In genomic region chr17:88550351-88550750, GRCm38 (mm10) we compare ENCODE assay signal across 19 mouse cellular contexts. TPM values are rescaled to one million over a fixed set of nuclear protein-coding genes. Genes with fewer than 3 reads are reported as not detected.
DNase-seq lines count a peak whose midpoint lies in the region; ATAC-seq and TF ChIP-seq lines count a peak whose summit lies in the region.
"Had no signal": no experiment of that assay in that cellular context is flagged by ENCODE, and none has a peak within 500 bp of the region (broad histone marks: within the 10 kb centered on the region; RNA-seq: fewer than 3 reads in every experiment).

No protein-coding gene starts in this region.

- intact Hi-C loops in heart, adult 2 months (cut with DNase I): no loop called here

- no peak for TF ChIP-seq EP300 in liver, postnatal 0 days (IDR thresholded peaks at IDR 0.05; ENCODE audit: low read depth)
- TF ChIP-seq EP300 in heart, adult 2 months (IDR thresholded peaks at IDR 0.05; ENCODE audit: insufficient read depth, low read depth, low read length): no peak

- TF ChIP-seq POLR2A in bone marrow macrophage, adult 2 months (IDR thresholded peaks at IDR 0.05; ENCODE audit: borderline replicate concordance, low read depth, low read length): no peak
- TF ChIP-seq POLR2A in heart, adult 2 months (IDR thresholded peaks at IDR 0.05; ENCODE audit: insufficient read depth, low read depth, low read length): no peak

- H3K9ac ChIP-seq in kidney, embryonic 14.5 days (ENCODE audit: low read depth, low read length): no peak overlapping the region
- H3K9ac ChIP-seq in liver, postnatal 0 days (replicated peaks): no peak overlapping the region
- H3K9ac ChIP-seq in liver, embryonic 12.5 days: no peak overlapping the region
- H3K9ac ChIP-seq in heart, adult 2 months (ENCODE audit: low read depth, low read length): no peak overlapping the region
- H3K9ac ChIP-seq: embryonic facial prominence, embryonic 12.5 days; forebrain, embryonic 15.5 days; heart, embryonic 12.5 days; hindbrain, embryonic 14.5 days had no signal

- H3K79me2 ChIP-seq in heart, adult 2 months (replicated peaks; ENCODE audit: control insufficient read depth, insufficient read depth, low read length): no peaks in the 10 kb centered on the region

- H3K4me1 ChIP-seq in kidney, embryonic 14.5 days (ENCODE audit: control insufficient read depth, insufficient read depth, low read length): 0 out of 2 replicates have a peak, but pooled peaks cover 9% of the 10 kb centered on the region
- H3K4me1 ChIP-seq in liver, postnatal 0 days (ENCODE audit: insufficient read depth): peaks cover 24% of the 10 kb centered on the region
- peaks cover 40% of the 10 kb centered on the region for H3K4me1 ChIP-seq in liver, embryonic 12.5 days
- peaks cover 56% of the 10 kb centered on the region for H3K4me1 ChIP-seq in bone marrow macrophage, adult 2 months (ENCODE audit: control insufficient read depth, insufficient read depth, low read length)
- H3K4me1 ChIP-seq in heart, adult 2 months (ENCODE audit: control insufficient read depth, insufficient read depth, low read length): peaks cover 3% of the 10 kb centered on the region
- H3K4me1 ChIP-seq: forebrain, embryonic 15.5 days had no signal

- H3K4me3 ChIP-seq in kidney, embryonic 14.5 days (ENCODE audit: low read length): no peak overlapping the region
- H3K4me3 ChIP-seq in liver, postnatal 0 days (ENCODE audit: low read depth, low read length): no peak overlapping the region
- H3K4me3 ChIP-seq in liver, embryonic 12.5 days: no peak overlapping the region
- no peak overlapping the region for H3K4me3 ChIP-seq in bone marrow macrophage, adult 2 months (ENCODE audit: insufficient read depth, low read length)
- H3K4me3 ChIP-seq in heart, adult 2 months: no peak overlapping the region
- H3K4me3 ChIP-seq: embryonic facial prominence, embryonic 12.5 days; forebrain, embryonic 15.5 days; heart, embryonic 12.5 days; hindbrain, embryonic 10.5 days had no signal

- ATAC-seq in kidney, embryonic 14.5 days (ENCODE audit: low FRiP score, low TSS enrichment): no peak
- ATAC-seq in liver, postnatal 0 days: no peak
- ATAC-seq in liver, embryonic 12.5 days: no peak
- no peak for ATAC-seq in granulocyte monocyte progenitor cell, adult 5-6 weeks (replicated peaks; ENCODE audit: poor library complexity, severe bottlenecking)
- ATAC-seq: forebrain, embryonic 15.5 days had no signal

- no peak for TF ChIP-seq CTCF in liver, postnatal 0 days (IDR thresholded peaks at IDR 0.05; ENCODE audit: low read depth)
- no peak for TF ChIP-seq CTCF in bone marrow macrophage, adult 2 months (IDR thresholded peaks at IDR 0.05; ENCODE audit: low read depth, low read length)
- no peak for TF ChIP-seq CTCF in heart, adult 2 months (IDR thresholded peaks at IDR 0.05)

- WGBS in kidney, embryonic 14.5 days: 70% methylated on average over 5 of the region's 5 CpGs
- 58% methylated on average over 5 of the region's 5 CpGs for WGBS in liver, postnatal 0 days (ENCODE audit: insufficient replicate concordance)
- 72% methylated on average over 5 of the region's 5 CpGs for WGBS in liver, embryonic 12.5 days (ENCODE audit: insufficient replicate concordance)
- 76% methylated on average over 5 of the region's 5 CpGs for WGBS in heart, adult 2 months

- peaks cover 18% of the 10 kb centered on the region for H3K36me3 ChIP-seq in kidney, embryonic 14.5 days (ENCODE audit: control insufficient read depth, insufficient read depth, low read length)
- peaks cover 36% of the 10 kb centered on the region for H3K36me3 ChIP-seq in liver, postnatal 0 days (replicated peaks; ENCODE audit: insufficient read depth, low read length)
- H3K36me3 ChIP-seq in liver, embryonic 12.5 days: peaks cover 46% of the 10 kb centered on the region
- H3K36me3 ChIP-seq in heart, adult 2 months (ENCODE audit: control insufficient read depth, insufficient read depth, low read length): 0 out of 2 replicates have a peak, but pooled peaks cover 2% of the 10 kb centered on the region

- DNase-seq in kidney, adult 9 months: peak; percentile 51
- no peak for DNase-seq in liver, postnatal 0 days
- peak; percentile 21 for DNase-seq in CD4-positive, CD25-positive, alpha-beta regulatory T cell, adult 2 months (ENCODE audit: low read depth, low spot score)
- DNase-seq in heart, adult 2 months: no peak
- DNase-seq: adrenal gland, adult 8-10 months; adrenal gland, postnatal 36 days; cerebellum, adult 11-12 months; cerebellum, adult 9-10 months; cerebellum, postnatal 25 days; gastrocnemius, postnatal 10 days had no signal

- H3K4me2 ChIP-seq in kidney, embryonic 14.5 days (replicated peaks; ENCODE audit: low read depth, low read length): no peak overlapping the region
- H3K4me2 ChIP-seq in liver, postnatal 0 days (ENCODE audit: low read depth, low read length): no peak overlapping the region
- H3K4me2 ChIP-seq in liver, embryonic 12.5 days: no peak overlapping the region
- H3K4me2 ChIP-seq: embryonic facial prominence, embryonic 12.5 days; forebrain, embryonic 15.5 days; heart, embryonic 12.5 days; hindbrain, embryonic 14.5 days had no signal

- H3K9me3 ChIP-seq in kidney, embryonic 14.5 days (ENCODE audit: control insufficient read depth, low read length): no peaks in the 10 kb centered on the region
- H3K9me3 ChIP-seq in liver, postnatal 0 days (ENCODE audit: low read length): no peaks in the 10 kb centered on the region
- H3K9me3 ChIP-seq in liver, embryonic 12.5 days (replicated peaks): no peaks in the 10 kb centered on the region
- H3K9me3 ChIP-seq: embryonic facial prominence, embryonic 12.5 days; forebrain, embryonic 15.5 days; heart, embryonic 12.5 days; hindbrain, embryonic 10.5 days had no signal

- H3K27me3 ChIP-seq in kidney, embryonic 14.5 days (ENCODE audit: control insufficient read depth, insufficient read depth, low read length): no peaks in the 10 kb centered on the region
- H3K27me3 ChIP-seq in liver, postnatal 0 days (ENCODE audit: insufficient read depth, low read length): no peaks in the 10 kb centered on the region
- no peaks in the 10 kb centered on the region for H3K27me3 ChIP-seq in liver, embryonic 12.5 days (replicated peaks)
- H3K27me3 ChIP-seq in heart, adult 2 months (ENCODE audit: control insufficient read depth, insufficient read depth, low read length): no peaks in the 10 kb centered on the region
- H3K27me3 ChIP-seq: embryonic facial prominence, embryonic 12.5 days; forebrain, embryonic 15.5 days; heart, embryonic 12.5 days had no signal

- H3K27ac ChIP-seq in kidney, embryonic 14.5 days (ENCODE audit: low read depth, low read length): no peak overlapping the region
- H3K27ac ChIP-seq in liver, postnatal 0 days (ENCODE audit: low read depth): peak overlapping the region; percentile 72
- H3K27ac ChIP-seq in liver, embryonic 12.5 days: no peak overlapping the region
- H3K27ac ChIP-seq in bone marrow macrophage, adult 2 months (ENCODE audit: insufficient read depth, low read depth, low read length): peak overlapping the region; percentile 100
- H3K27ac ChIP-seq in heart, adult 2 months: no peak overlapping the region; the same call in 1 of the 2 replicates
- H3K27ac ChIP-seq: embryonic facial prominence, embryonic 12.5 days; forebrain, embryonic 15.5 days; hindbrain, embryonic 10.5 days; hindbrain, embryonic 14.5 days had no signal

RNA-seq across cellular contexts. Expression of gene Ppp1r21, which starts 20.4 kb away (rescaled TPM):
- polyA plus RNA-seq in kidney, embryonic 14.5 days (2014; fragmentation: Nextera tagmentation; extraction: Ambion mirVana): 19.5 and 30.3 TPM in 2 replicates
- polyA plus RNA-seq in liver, postnatal 0 days (2015; fragmentation: Nextera tagmentation; extraction: Ambion mirVana): 9.0 TPM in 2 replicates
- 8.8 and 11.2 TPM in 2 replicates for polyA plus RNA-seq in liver, embryonic 12.5 days (2016; fragmentation: Nextera tagmentation; extraction: Ambion mirVana)
- 103 and 109 TPM in 2 replicates for polyA plus RNA-seq in bone marrow macrophage, adult 2 months (2012; ENCODE audit: insufficient read depth, insufficient read length, missing spikeins)
- 56.3 and 72.2 TPM in 2 replicates for total RNA-seq in granulocyte monocyte progenitor cell, adult 5-6 weeks (2014; fragmentation: Nextera tagmentation)
- 58.0 and 81.3 TPM in 2 replicates for total RNA-seq in granulocyte monocyte progenitor cell, adult 5-6 weeks (2017)
- 1 to 10 TPM; 8.8 to 9.9 TPM for total RNA-seq in heart, adult 2 months (2021)
- 9.2 and 14.1 TPM in 2 replicates for polyA plus RNA-seq in heart, adult 2 months (2012; rRNA removed)

RNA-seq across cellular contexts. Expression of gene Ston1, which starts 47.1 kb away (rescaled TPM):
- 7.8 and 11.5 TPM in 2 replicates for polyA plus RNA-seq in kidney, embryonic 14.5 days (2014; fragmentation: Nextera tagmentation; extraction: Ambion mirVana)
- polyA plus RNA-seq in liver, postnatal 0 days (2015; fragmentation: Nextera tagmentation; extraction: Ambion mirVana): 0.70 and 0.99 TPM in 2 replicates
- 1.4 TPM in 2 replicates for polyA plus RNA-seq in liver, embryonic 12.5 days (2016; fragmentation: Nextera tagmentation; extraction: Ambion mirVana)
- polyA plus RNA-seq in bone marrow macrophage, adult 2 months (2012; ENCODE audit: insufficient read depth, insufficient read length, missing spikeins): 0.55 TPM in 2 replicates
- total RNA-seq in granulocyte monocyte progenitor cell, adult 5-6 weeks (2014; fragmentation: Nextera tagmentation): 0.51 TPM in 1 of 2 replicates, not detected in the other
- not detected in 2 replicates for total RNA-seq in granulocyte monocyte progenitor cell, adult 5-6 weeks (2017)
- total RNA-seq in heart, adult 2 months (2021): 10 to 100 TPM; 18.9 to 21.8 TPM
- 9.4 and 16.8 TPM in 2 replicates for polyA plus RNA-seq in heart, adult 2 months (2012; rRNA removed)

Comparison
In these comparisons a context has a peak if more than half of its experiments do, and no peak if none do; other contexts are left out.
1. H3K27ac ChIP-seq: peak in liver, postnatal 0 days (single experiment) and bone marrow macrophage, adult 2 months (single experiment); none in kidney, embryonic 14.5 days (single experiment), liver, embryonic 12.5 days (single experiment) and heart, adult 2 months (single experiment).
2. DNase-seq: peak in kidney, adult 9 months (single experiment) and CD4-positive, CD25-positive, alpha-beta regulatory T cell, adult 2 months (single experiment); none in liver, postnatal 0 days (single experiment) and heart, adult 2 months (0 of 2).